Mouse (Mus musculus): ENCODE data around the gene Mrpl18.
"Not testable (repeated sequence)": the region's sequence is repeated elsewhere in the genome, so short reads cannot be mapped to it uniquely, and the experiment has no call there.

Gene Mrpl18

GRCm38 (mm10) chr17:12909361-12910280 is 6.5 kb downstream of the Mrpl18 start, which contains the start of gene Pnldc1:
TSS of gene Pnldc1 (minus strand) at chr17:12910230.
- no peak for DNase-seq (ENCODE audit: low read depth)

- DNase-seq (ENCODE audit: low read depth) = no peak
Measured at GRCm38 (mm10) chr17:12906436-12906835, 9.7 kb downstream of the Mrpl18 start.

- no peak for DNase-seq (ENCODE audit: low read depth)
Measured at GRCm38 (mm10) chr17:12905810-12906209, 10.3 kb downstream of the Mrpl18 start.

- DNase-seq (ENCODE audit: low read depth) = no peak
Measured at GRCm38 (mm10) chr17:12904349-12904748, 11.8 kb downstream of the Mrpl18 start.

- DNase-seq (ENCODE audit: low read depth) = no peak
Measured at GRCm38 (mm10) chr17:12903372-12904333, 12.5 kb downstream of the Mrpl18 start.

- DNase-seq (ENCODE audit: low read depth) = no peak
Measured at GRCm38 (mm10) chr17:12902291-12902690, 13.9 kb downstream of the Mrpl18 start.

DNA sequence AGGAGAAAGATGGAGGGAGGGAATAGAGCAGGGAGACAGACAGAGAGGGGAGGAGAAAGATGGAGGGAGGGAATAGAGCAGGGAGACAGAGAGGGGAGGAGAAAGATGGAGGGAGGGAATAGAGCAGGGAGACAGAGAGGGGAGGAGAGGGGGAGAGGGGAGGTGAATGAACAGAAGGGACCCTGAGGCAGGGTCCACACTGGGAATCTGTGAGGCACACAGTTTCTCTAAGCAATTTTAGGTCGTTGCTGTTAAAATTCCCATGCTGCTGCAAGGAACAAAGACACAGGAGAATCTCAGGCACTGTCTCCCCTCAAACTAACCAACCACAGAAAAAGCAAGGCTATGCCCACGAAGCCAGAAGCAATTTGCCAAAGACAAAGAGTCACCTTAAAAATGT is 17.5 kb downstream of the Mrpl18 start:
- not testable (repeated sequence) for DNase-seq (ENCODE audit: low read depth)

DNA sequence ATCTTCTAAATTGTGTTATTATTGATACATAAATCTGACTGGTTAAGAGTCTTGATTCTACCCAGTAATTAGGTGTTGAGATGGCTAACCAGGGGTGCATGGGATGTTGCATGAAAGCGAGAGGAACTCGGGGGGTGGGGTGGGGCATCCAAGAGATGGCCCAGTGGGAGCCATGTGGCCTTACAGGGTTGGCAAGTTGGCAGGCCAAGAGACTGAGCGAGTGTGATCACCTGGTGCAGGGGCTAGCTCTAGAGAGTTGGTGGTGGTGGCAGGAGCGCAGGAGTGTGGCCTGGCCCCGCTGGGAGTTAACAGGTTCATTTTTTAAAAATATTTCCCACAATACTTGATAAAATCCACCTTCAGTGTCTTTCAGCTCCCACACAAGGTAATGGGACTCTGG is 18.5 kb downstream of the Mrpl18 start:
- DNase-seq (ENCODE audit: low read depth) = no peak

DNA sequence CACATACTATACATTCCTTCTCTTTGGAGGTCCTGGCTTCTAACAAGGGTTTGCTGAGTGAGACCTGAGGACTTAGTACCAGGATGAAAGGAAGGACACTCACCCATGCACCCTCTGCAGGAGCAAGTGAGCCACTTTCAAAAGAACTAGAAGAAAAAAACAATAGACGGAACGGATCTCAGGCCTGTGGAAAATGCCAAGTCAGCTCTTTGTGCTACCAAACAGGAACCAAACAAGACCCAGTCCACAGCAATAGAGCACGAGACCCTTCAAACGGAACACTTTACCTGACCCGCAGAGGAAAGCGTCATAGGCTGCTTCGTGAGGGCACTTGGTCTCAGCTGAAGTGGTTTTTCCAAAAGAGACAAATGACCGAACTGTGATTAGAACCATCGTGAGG is 24.1 kb downstream of the Mrpl18 start:
- DNase-seq (ENCODE audit: low read depth) = no peak

- DNase-seq (ENCODE audit: low read depth) = no peak
Measured at GRCm38 (mm10) chr17:12891054-12891453, 25.1 kb downstream of the Mrpl18 start.

GRCm38 (mm10) chr17:12887021-12887775 is 28.9 kb downstream of the Mrpl18 start:
- no peak for DNase-seq (ENCODE audit: low read depth)

DNA sequence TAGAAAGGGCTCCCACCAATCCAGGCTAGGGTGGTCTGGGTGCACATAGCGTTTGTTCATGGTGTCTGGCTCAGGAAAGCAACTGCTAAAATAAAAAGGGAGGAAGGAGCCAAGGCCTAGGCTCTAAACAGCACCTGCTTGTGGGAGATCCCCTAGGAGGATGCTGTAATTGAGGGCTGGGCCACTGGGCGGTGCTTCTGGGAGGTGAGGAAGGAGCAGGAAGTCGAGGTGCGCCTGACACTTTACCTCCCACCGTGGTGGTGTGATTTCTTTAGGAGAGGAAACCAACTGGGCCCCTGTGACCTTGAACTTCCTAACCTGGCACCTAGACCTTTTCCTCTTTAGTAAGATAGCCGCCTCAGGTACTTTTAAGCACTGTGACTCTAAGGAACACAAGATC is 29.5 kb downstream of the Mrpl18 start:
- peak; percentile 59 for DNase-seq (ENCODE audit: low read depth)

- DNase-seq (ENCODE audit: low read depth) = no peak
Measured at GRCm38 (mm10) chr17:12881216-12881615, 34.9 kb downstream of the Mrpl18 start.

GRCm38 (mm10) chr17:12880178-12880577 is 36.0 kb downstream of the Mrpl18 start:
- DNase-seq (ENCODE audit: low read depth) = peak; percentile 90

DNA sequence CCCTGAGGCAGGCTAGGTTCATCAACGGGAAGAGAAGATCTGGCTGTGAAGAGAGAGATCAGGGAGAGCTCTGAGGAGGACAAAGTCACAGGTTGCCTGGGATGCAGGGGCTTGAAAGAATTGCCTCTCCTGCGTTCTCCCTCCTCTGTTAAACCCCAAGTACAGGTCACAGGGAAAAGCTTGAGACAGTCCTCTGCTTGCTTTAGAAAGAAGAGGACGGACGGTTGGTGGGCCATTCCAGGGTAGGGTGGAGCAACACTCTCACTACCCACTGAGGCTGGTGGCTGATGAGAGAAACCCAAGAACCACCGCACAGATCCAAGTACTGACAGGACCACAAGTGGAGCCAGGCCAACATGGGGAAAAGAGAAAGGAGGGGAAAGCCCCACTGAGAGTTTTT is 40.4 kb downstream of the Mrpl18 start, which contains the start of gene Mrgprh:
Gene Mrgprh, plus strand, starts transcription at position 301 of the 400 bp plus-strand sequence.
- DNase-seq (ENCODE audit: low read depth) = no peak

GRCm38 (mm10) chr17:12872275-12873028 is 43.7 kb downstream of the Mrpl18 start:
- no peak for DNase-seq (ENCODE audit: low read depth)

DNA sequence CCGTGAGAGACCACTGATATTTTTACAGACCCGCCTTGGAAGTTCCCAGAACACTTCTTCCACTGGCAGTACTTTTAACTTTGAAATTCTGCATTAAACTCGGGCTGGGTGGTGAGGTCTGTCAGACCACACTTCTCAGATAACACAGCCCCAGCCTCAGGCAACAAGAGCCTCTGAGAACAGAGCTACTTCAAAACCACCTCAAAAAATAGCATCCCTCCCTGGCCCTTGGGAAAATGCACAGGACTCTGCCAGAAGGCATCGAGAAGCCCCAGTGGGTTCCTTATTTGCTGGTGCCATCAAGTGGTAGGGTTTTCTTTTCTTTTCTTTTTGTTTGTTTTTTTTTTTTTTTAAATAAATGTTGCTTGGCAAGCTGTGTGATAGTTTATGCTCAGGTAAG is 47.5 kb downstream of the Mrpl18 start:
- no peak for DNase-seq (ENCODE audit: low read depth)

GRCm38 (mm10) chr17:12868043-12868442 is 48.1 kb downstream of the Mrpl18 start, which contains the start of gene Mas1:
TSS of gene Mas1 (minus strand) at chr17:12868143.
- no peak for DNase-seq (ENCODE audit: low read depth)

DNA sequence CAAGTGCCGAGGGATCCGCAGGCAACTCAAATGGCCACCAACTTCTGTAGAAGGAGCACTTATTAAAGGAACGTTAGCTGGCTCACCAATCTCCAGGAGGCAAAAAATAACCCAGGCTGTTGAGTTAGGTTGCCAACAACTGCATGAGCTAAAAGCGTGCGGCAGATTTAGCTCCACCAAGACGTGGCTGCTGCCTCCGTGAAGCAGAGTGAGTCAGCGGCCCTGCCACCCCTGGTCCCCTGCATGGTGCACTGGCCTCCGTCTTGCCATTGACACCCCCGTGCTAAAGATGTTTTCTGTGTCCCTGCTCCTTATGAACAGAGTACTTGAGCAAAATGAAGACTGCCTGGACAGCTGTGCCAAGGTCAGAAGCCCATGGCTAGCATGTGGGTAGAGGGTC is 49.3 kb downstream of the Mrpl18 start:
- DNase-seq (ENCODE audit: low read depth) = no peak

- no peak for DNase-seq (ENCODE audit: low read depth)
Measured at GRCm38 (mm10) chr17:12865407-12865806, 50.7 kb downstream of the Mrpl18 start.

- no peak for DNase-seq (ENCODE audit: low read depth)
Measured at GRCm38 (mm10) chr17:12864111-12864510, 52.0 kb downstream of the Mrpl18 start.

Measured in naive thymus-derived CD4-positive, alpha-beta T cell, adult 2 months (primary cell).